Mouse (Mus musculus): ENCODE results near the gene Ror2. TPM values are rescaled to one million over a fixed set of nuclear protein-coding genes. Genes with fewer than 3 reads are reported as not detected.
A peak's percentile ranks its signal among the peaks of the same experiment; 100 is the strongest.

The Ror2 gene
- polyA plus RNA-seq, 1 experiment from 2014 or later = 9.8 TPM

- Histone ChIP-seq H3K27ac (ENCODE audit: low read depth, low read length) (no peak overlapping the region), H3K4me1 (replicated peaks; ENCODE audit: control insufficient read depth, insufficient read depth, low read length) (peaks cover 5% of the 10 kb centered on the region; the same call in 1 of the 2 replicates), H3K36me3 (ENCODE audit: control insufficient read depth, insufficient read depth) (no peaks in the 10 kb centered on the region), H3K9ac (ENCODE audit: low read depth, low read length) (no peak overlapping the region), H3K9me3 (ENCODE audit: control insufficient read depth) (no peaks in the 10 kb centered on the region), H3K4me2 (replicated peaks; ENCODE audit: low read depth) (no peak overlapping the region), H3K27me3 (replicated peaks; ENCODE audit: control insufficient read depth, insufficient read depth, low read length) (no peaks in the 10 kb centered on the region), H3K4me3 (ENCODE audit: low read depth, low read length) (no peak overlapping the region)
- TF ChIP-seq CTCF (IDR thresholded peaks at IDR 0.05; ENCODE audit: low read depth) = no peak
- ATAC-seq = no peak
- 85% methylated on average over 8 of the region's 8 CpGs for WGBS
Observed at GRCm38 (mm10) chr13:53305256-53305655, 19.3 kb upstream of the Ror2 start.

- Histone ChIP-seq H3K4me3 (ENCODE audit: low read depth, low read length) (no peak overlapping the region), H3K27ac (ENCODE audit: low read depth, low read length) (no peak overlapping the region), H3K27me3 (replicated peaks; ENCODE audit: control insufficient read depth, insufficient read depth, low read length) (no peaks in the 10 kb centered on the region), H3K4me1 (replicated peaks; ENCODE audit: control insufficient read depth, insufficient read depth, low read length) (no peaks in the 10 kb centered on the region), H3K4me2 (replicated peaks; ENCODE audit: low read depth) (no peak overlapping the region), H3K36me3 (ENCODE audit: control insufficient read depth, insufficient read depth) (no peaks in the 10 kb centered on the region), H3K9me3 (ENCODE audit: control insufficient read depth) (no peaks in the 10 kb centered on the region), H3K9ac (ENCODE audit: low read depth, low read length) (no peak overlapping the region)
- no peak for ATAC-seq
- TF ChIP-seq CTCF (IDR thresholded peaks at IDR 0.05; ENCODE audit: low read depth) = no peak
- 77% methylated on average over 10 of the region's 10 CpGs for WGBS
Observed at GRCm38 (mm10) chr13:53302688-53303087, 16.8 kb upstream of the Ror2 start.

- no peaks in the 10 kb centered on the region for H3K4me1 ChIP-seq (replicated peaks; ENCODE audit: control insufficient read depth, insufficient read depth, low read length)
- no peak for TF ChIP-seq CTCF (IDR thresholded peaks at IDR 0.05; ENCODE audit: low read depth)
- 0 out of 2 replicates have a peak, but pooled peaks have one; percentile 10 for ATAC-seq
- H3K4me2 ChIP-seq (replicated peaks; ENCODE audit: low read depth) = no peak overlapping the region
- H3K9me3 ChIP-seq (ENCODE audit: control insufficient read depth) = no peaks in the 10 kb centered on the region
- no peak overlapping the region for H3K9ac ChIP-seq (ENCODE audit: low read depth, low read length)
- WGBS = 12% methylated on average over 12 of the region's 12 CpGs
- H3K36me3 ChIP-seq (ENCODE audit: control insufficient read depth, insufficient read depth) = no peaks in the 10 kb centered on the region
- H3K27me3 ChIP-seq (replicated peaks; ENCODE audit: control insufficient read depth, insufficient read depth, low read length) = no peaks in the 10 kb centered on the region
- H3K27ac ChIP-seq (ENCODE audit: low read depth, low read length) = no peak overlapping the region
- H3K4me3 ChIP-seq (ENCODE audit: low read depth, low read length) = no peak overlapping the region
Observed at GRCm38 (mm10) chr13:53293065-53293464, 7.1 kb upstream of the Ror2 start.

GRCm38 (mm10) chr13:53292244-53292643 lies 6.3 kb upstream of the Ror2 start:
- Histone ChIP-seq H3K4me1 (replicated peaks; ENCODE audit: control insufficient read depth, insufficient read depth, low read length) (no peaks in the 10 kb centered on the region), H3K9ac (ENCODE audit: low read depth, low read length) (no peak overlapping the region), H3K27me3 (replicated peaks; ENCODE audit: control insufficient read depth, insufficient read depth, low read length) (no peaks in the 10 kb centered on the region), H3K9me3 (ENCODE audit: control insufficient read depth) (no peaks in the 10 kb centered on the region), H3K4me2 (replicated peaks; ENCODE audit: low read depth) (no peak overlapping the region), H3K4me3 (ENCODE audit: low read depth, low read length) (no peak overlapping the region), H3K27ac (ENCODE audit: low read depth, low read length) (no peak overlapping the region), H3K36me3 (ENCODE audit: control insufficient read depth, insufficient read depth) (no peaks in the 10 kb centered on the region)
- TF ChIP-seq CTCF (IDR thresholded peaks at IDR 0.05; ENCODE audit: low read depth) = no peak
- ATAC-seq = no peak
- WGBS = 37% methylated on average over 3 of the region's 3 CpGs

GRCm38 (mm10) chr13:53285261-53285755 lies 616 bp downstream of the Ror2 start:
- ATAC-seq = no peak; the same call in 1 of the 2 replicates
- Histone ChIP-seq H3K27me3 (replicated peaks; ENCODE audit: control insufficient read depth, insufficient read depth, low read length) (no peaks in the 10 kb centered on the region), H3K4me3 (ENCODE audit: low read depth, low read length) (peak overlapping the region; percentile 75), H3K27ac (ENCODE audit: low read depth, low read length) (peak overlapping the region; percentile 55), H3K4me2 (replicated peaks; ENCODE audit: low read depth) (peak overlapping the region; percentile 93), H3K36me3 (ENCODE audit: control insufficient read depth, insufficient read depth) (no peaks in the 10 kb centered on the region), H3K9ac (ENCODE audit: low read depth, low read length) (peak overlapping the region; percentile 81), H3K4me1 (replicated peaks; ENCODE audit: control insufficient read depth, insufficient read depth, low read length) (peaks cover 8% of the 10 kb centered on the region; the same call in 1 of the 2 replicates), H3K9me3 (ENCODE audit: control insufficient read depth) (no peaks in the 10 kb centered on the region)
- WGBS = under 1% methylated on average over 35 of the region's 35 CpGs
- TF ChIP-seq CTCF (IDR thresholded peaks at IDR 0.05; ENCODE audit: low read depth) = no peak

- no peak for ATAC-seq
- Histone ChIP-seq H3K4me1 (replicated peaks; ENCODE audit: control insufficient read depth, insufficient read depth, low read length) (peaks cover 8% of the 10 kb centered on the region; the same call in 1 of the 2 replicates), H3K36me3 (ENCODE audit: control insufficient read depth, insufficient read depth) (no peaks in the 10 kb centered on the region), H3K9me3 (ENCODE audit: control insufficient read depth) (no peaks in the 10 kb centered on the region), H3K27me3 (replicated peaks; ENCODE audit: control insufficient read depth, insufficient read depth, low read length) (no peaks in the 10 kb centered on the region), H3K27ac (ENCODE audit: low read depth, low read length) (peak overlapping the region; percentile 55; the same call in 1 of the 2 replicates), H3K4me3 (ENCODE audit: low read depth, low read length) (peak overlapping the region; percentile 75), H3K4me2 (replicated peaks; ENCODE audit: low read depth) (peak overlapping the region; percentile 93), H3K9ac (ENCODE audit: low read depth, low read length) (peak overlapping the region; percentile 81)
- TF ChIP-seq CTCF (IDR thresholded peaks at IDR 0.05; ENCODE audit: low read depth) = no peak
- WGBS = 2% methylated on average over 17 of the region's 17 CpGs
Observed at GRCm38 (mm10) chr13:53284740-53285191, 1.2 kb downstream of the Ror2 start.
